Mouse (Mus musculus): ENCODE measurements at regions not wholly inside any gene's neighbourhood (a gene's known extent, or its start where the extent isn't known, plus 50 kb on each side); places are given as distances from the start of the nearest gene placed in this dataset.
A peak's percentile ranks its signal among the peaks of the same experiment; 100 is the strongest.

- DNase-seq (ENCODE audit: low spot score), result no peak
Observed at GRCm38 (mm10) chr14:47990716-47991115, 129.9 kb upstream of the Peli2 start.

GRCm38 (mm10) chr14:47991546-47991945, 129.1 kb upstream of the Peli2 start:
- DNase-seq (ENCODE audit: low spot score), result no peak

- no peak for DNase-seq (ENCODE audit: low spot score)
Observed at GRCm38 (mm10) chr14:47992091-47992490, 128.5 kb upstream of the Peli2 start.

GRCm38 (mm10) chr14:47992851-47993250, 127.8 kb upstream of the Peli2 start:
- DNase-seq (ENCODE audit: low spot score), result no peak

- DNase-seq (ENCODE audit: low spot score), result no peak
Observed at GRCm38 (mm10) chr14:47998936-47999335, 121.7 kb upstream of the Peli2 start.

- DNase-seq (ENCODE audit: low spot score), result no peak
Observed at GRCm38 (mm10) chr14:48005092-48005928, 115.3 kb upstream of the Peli2 start.

- no peak for DNase-seq (ENCODE audit: low spot score)
Observed at GRCm38 (mm10) chr14:48005929-48006309, 114.7 kb upstream of the Peli2 start.

- peak; percentile 23 for DNase-seq (ENCODE audit: low spot score)
Observed at GRCm38 (mm10) chr14:48012361-48013215, 108.0 kb upstream of the Peli2 start.

GRCm38 (mm10) chr14:48013431-48013830, 107.2 kb upstream of the Peli2 start:
- DNase-seq (ENCODE audit: low spot score), result no peak

GRCm38 (mm10) chr14:48014776-48015175, 105.8 kb upstream of the Peli2 start:
- DNase-seq (ENCODE audit: low spot score), result no peak

- no peak for DNase-seq (ENCODE audit: low spot score)
Observed at GRCm38 (mm10) chr14:48017971-48018370, 102.7 kb upstream of the Peli2 start.

GRCm38 (mm10) chr14:48019331-48019730, 101.3 kb upstream of the Peli2 start:
- no peak for DNase-seq (ENCODE audit: low spot score)

- DNase-seq (ENCODE audit: low spot score), result no peak
Observed at GRCm38 (mm10) chr14:48022271-48022670, 98.4 kb upstream of the Peli2 start.

GRCm38 (mm10) chr14:48024051-48024693, 96.5 kb upstream of the Peli2 start:
- no peak for DNase-seq (ENCODE audit: low spot score)

GRCm38 (mm10) chr14:48039286-48039790, 81.3 kb upstream of the Peli2 start:
- no peak for DNase-seq (ENCODE audit: low spot score)

- no peak for DNase-seq (ENCODE audit: low spot score)
Observed at GRCm38 (mm10) chr14:48046094-48046493, 74.5 kb upstream of the Peli2 start.

- no peak for DNase-seq (ENCODE audit: low spot score)
Observed at GRCm38 (mm10) chr14:48046831-48047230, 73.8 kb upstream of the Peli2 start.

GRCm38 (mm10) chr14:48049698-48050459, 70.7 kb upstream of the Peli2 start:
- DNase-seq (ENCODE audit: low spot score), result no peak

GRCm38 (mm10) chr14:48050460-48050760, 70.2 kb upstream of the Peli2 start:
- DNase-seq (ENCODE audit: low spot score), result no peak

GRCm38 (mm10) chr14:48051971-48052370, 68.7 kb upstream of the Peli2 start:
- no peak for DNase-seq (ENCODE audit: low spot score)

GRCm38 (mm10) chr14:48052405-48052804, 68.2 kb upstream of the Peli2 start:
- DNase-seq (ENCODE audit: low spot score), result peak; percentile 13

GRCm38 (mm10) chr14:48053151-48053550, 67.5 kb upstream of the Peli2 start:
- DNase-seq (ENCODE audit: low spot score), result no peak
